Mouse (Mus musculus) thymus, adult 2 months (tissue): Measurements from ENCODE around the gene Ndufaf2. TPM values are rescaled to one million over a fixed set of nuclear protein-coding genes. Genes with fewer than 3 reads are reported as not detected.

ENCODE experiments used
- DNase-seq: peaks from one replicate; pipeline ENCODE4 v3.0.0; 2021
- H3K27ac ChIP-seq: fragments of 200-500 bp; 2 replicates; pipeline ENCODE4 v1.5.1; 2012; ENCODE audit warnings: low read length, control low read depth; ENCODE audit not compliant: control insufficient read depth, insufficient read depth
- H3K27me3 ChIP-seq: fragments of 200-500 bp; 2 replicates; pipeline ENCODE4 v1.6.1; 2012; ENCODE audit warnings: mild to moderate bottlenecking, low read length, moderate library complexity, mixed read lengths; ENCODE audit not compliant: control insufficient read depth, insufficient read depth
- H3K36me3 ChIP-seq: fragments of 200-500 bp; 2 replicates; pipeline ENCODE4 v1.6.1; 2012; ENCODE audit warnings: mild to moderate bottlenecking, low read length, moderate library complexity; ENCODE audit not compliant: control insufficient read depth, insufficient read depth
- H3K4me1 ChIP-seq: fragments of 200-500 bp; replicated peaks from 2 replicates; pipeline ENCODE4 v1.6.1; 2012; ENCODE audit warnings: low read length; ENCODE audit not compliant: control insufficient read depth, insufficient read depth
- H3K4me3 ChIP-seq: fragments of 200-500 bp; 2 replicates; pipeline ENCODE4 v1.5.1; 2012; ENCODE audit warnings: mild to moderate bottlenecking, low read length, control low read depth, moderate library complexity; ENCODE audit not compliant: control insufficient read depth, insufficient read depth
- CTCF ChIP-seq: fragments of 200-500 bp; IDR thresholded peaks from 2 replicates; pipeline ENCODE4 v1.5.1; 2012; ENCODE audit warnings: mild to moderate bottlenecking, control low read depth, low read length, moderate library complexity, borderline replicate concordance; ENCODE audit not compliant: control insufficient read depth, poor library complexity, insufficient read depth; ENCODE audit errors: extremely low read depth
- POLR2A ChIP-seq: fragments of 200-500 bp; IDR thresholded peaks from 2 replicates; pipeline ENCODE4 v1.6.1; 2012; ENCODE audit warnings: mild to moderate bottlenecking, low read length, control low read depth, moderate library complexity; ENCODE audit not compliant: control insufficient read depth, poor library complexity, insufficient read depth; ENCODE audit errors: extremely low read depth
- WGBS: fragments of 180-500 bp; shearing (Covaris S2); methylation state at CpG from one replicate; pipeline ENCODE4 v1.1.7; 2018; 5-methylcytosine and 5-hydroxymethylcytosine counted together
- polyA plus RNA-seq: library from polyadenylated mRNA; depleted of rRNA; stranded (reverse); fragments of >200 nt; gene quantifications from 2 replicates; pipeline ENCODE4 v1.2.3, GENCODE M21; 2012

Gene Ndufaf2
- polyA plus RNA-seq, 1 experiment = 5.0 TPM

- Histone ChIP-seq H3K36me3 (no peaks in the 10 kb centered on the region), H3K27me3 (no peaks in the 10 kb centered on the region), H3K4me3 (no peak overlapping the region), H3K27ac (no peak overlapping the region), H3K4me1 (no peaks in the 10 kb centered on the region)
- TF ChIP-seq CTCF = no peak
- no peak for TF ChIP-seq POLR2A
- DNase-seq = no peak
- 91% methylated on average over 4 of the region's 4 CpGs for WGBS
Observed at GRCm38 (mm10) chr13:108077901-108078300, 80.5 kb downstream of the Ndufaf2 start.

- 65% methylated on average over 6 of the region's 6 CpGs for WGBS
- no peaks in the 10 kb centered on the region for H3K36me3 ChIP-seq
- H3K4me3 ChIP-seq = no peak overlapping the region
- no peak for DNase-seq
- H3K27me3 ChIP-seq = no peaks in the 10 kb centered on the region
- no peaks in the 10 kb centered on the region for H3K4me1 ChIP-seq
- no peak overlapping the region for H3K27ac ChIP-seq
- no peak for TF ChIP-seq POLR2A
- no peak for TF ChIP-seq CTCF
Observed at GRCm38 (mm10) chr13:108077476-108077875, 80.9 kb downstream of the Ndufaf2 start.

- H3K4me1 ChIP-seq = no peaks in the 10 kb centered on the region
- no peak overlapping the region for H3K4me3 ChIP-seq
- no peak for TF ChIP-seq POLR2A
- no peak for TF ChIP-seq CTCF
- H3K36me3 ChIP-seq = no peaks in the 10 kb centered on the region
- no peak for DNase-seq
- no peak overlapping the region for H3K27ac ChIP-seq
- no peaks in the 10 kb centered on the region for H3K27me3 ChIP-seq
- WGBS = 98% methylated on average over 10 of the region's 10 CpGs
Observed at GRCm38 (mm10) chr13:108070171-108070570, 88.3 kb downstream of the Ndufaf2 start.

GRCm38 (mm10) chr13:108069151-108069550, 89.3 kb downstream of the Ndufaf2 start:
- no peak overlapping the region for H3K4me3 ChIP-seq
- no peak for TF ChIP-seq POLR2A
- TF ChIP-seq CTCF = no peak
- 93% methylated on average over 4 of the region's 4 CpGs for WGBS
- H3K27ac ChIP-seq = no peak overlapping the region
- H3K36me3 ChIP-seq = no peaks in the 10 kb centered on the region
- no peaks in the 10 kb centered on the region for H3K4me1 ChIP-seq
- H3K27me3 ChIP-seq = no peaks in the 10 kb centered on the region
- no peak for DNase-seq

- no peak overlapping the region for H3K27ac ChIP-seq
- WGBS = 49% methylated on average over 2 of the region's 2 CpGs
- H3K4me3 ChIP-seq = no peak overlapping the region
- TF ChIP-seq CTCF (no peak), POLR2A (no peak)
- H3K4me1 ChIP-seq = no peaks in the 10 kb centered on the region
- no peak for DNase-seq
- no peaks in the 10 kb centered on the region for H3K27me3 ChIP-seq
- no peaks in the 10 kb centered on the region for H3K36me3 ChIP-seq
Observed at GRCm38 (mm10) chr13:108066021-108066420, 92.4 kb downstream of the Ndufaf2 start.

GRCm38 (mm10) chr13:108064331-108064730, 94.1 kb downstream of the Ndufaf2 start:
- Histone ChIP-seq H3K4me3 (no peak overlapping the region), H3K36me3 (no peaks in the 10 kb centered on the region), H3K27me3 (no peaks in the 10 kb centered on the region), H3K27ac (no peak overlapping the region), H3K4me1 (no peaks in the 10 kb centered on the region)
- TF ChIP-seq POLR2A (no peak), CTCF (no peak)
- 93% methylated on average over 6 of the region's 6 CpGs for WGBS
- DNase-seq = no peak
